Comparison of ENCODE assay signal across 30 mouse cellular contexts in genomic region chr10:42518363-42518762, GRCm38 (mm10). TPM values are rescaled to one million over a fixed set of nuclear protein-coding genes. Genes with fewer than 3 reads are reported as not detected.
DNase-seq lines count a peak whose midpoint lies in the region; ATAC-seq and TF ChIP-seq lines count a peak whose summit lies in the region.
"Had no signal": no experiment of that assay in that cellular context is flagged by ENCODE, and none has a peak within 500 bp of the region (broad histone marks: within the 10 kb centered on the region; RNA-seq: fewer than 3 reads in every experiment).

No protein-coding gene starts in this region.

- peaks cover 13 to 46% of the 10 kb centered on the region in 2 experiments for H3K36me3 ChIP-seq in MEL (ENCODE audit: control insufficient read depth in 1 of 2, insufficient read depth in 2 of 2, low read length in 2 of 2)
- peaks cover 75% of the 10 kb centered on the region for H3K36me3 ChIP-seq in erythroblast, embryonic 14.5 days (ENCODE audit: control insufficient read depth)
- peaks cover 5% of the 10 kb centered on the region for H3K36me3 ChIP-seq in liver, embryonic 14.5 days (replicated peaks; ENCODE audit: control insufficient read depth, insufficient read depth, low read depth)
- H3K36me3 ChIP-seq: embryonic facial prominence, embryonic 12.5 days; hindbrain, embryonic 12.5 days; limb, embryonic 12.5 days; midbrain, embryonic 10.5 days; neural tube, embryonic 13.5 days had no signal

- peak; percentile 35 to 52; a peak in 2 of 4 replicates for TF ChIP-seq EP300 in MEL (IDR thresholded peaks at IDR 0.05; ENCODE audit: low read depth in 1 of 2, low read length in 2 of 2)
- TF ChIP-seq EP300 in liver, embryonic 14.5 days (IDR thresholded peaks at IDR 0.05; ENCODE audit: low read depth): peak; percentile 80

- no peak overlapping the region for H3K9ac ChIP-seq in MEL (ENCODE audit: control insufficient read depth, low read depth, low read length, poor library complexity, severe bottlenecking)
- H3K9ac ChIP-seq in liver, embryonic 14.5 days (replicated peaks): peak overlapping the region; percentile 52
- H3K9ac ChIP-seq: embryonic facial prominence, embryonic 12.5 days; heart, embryonic 13.5 days; hindbrain, embryonic 12.5 days; limb, embryonic 12.5 days; neural tube, embryonic 13.5 days had no signal

- TF ChIP-seq CTCF in MEL (IDR thresholded peaks at IDR 0.05 in 2 of 3, conservative IDR thresholded peaks at IDR 0.05 in 1 of 3; ENCODE audit: control insufficient read depth in 1 of 3, insufficient read depth in 1 of 3, low read depth in 2 of 3, low read length in 3 of 3, poor library complexity in 1 of 3, severe bottlenecking in 1 of 3): no peak
- no peak for TF ChIP-seq CTCF in liver, embryonic 14.5 days (IDR thresholded peaks at IDR 0.05; ENCODE audit: low read depth)

- WGBS in liver, embryonic 14.5 days (ENCODE audit: insufficient replicate concordance): 14% methylated on average over 8 of the region's 8 CpGs

- peak overlapping the region; percentile 48 for H3K4me2 ChIP-seq in liver, embryonic 14.5 days (ENCODE audit: low read depth)
- H3K4me2 ChIP-seq: embryonic facial prominence, embryonic 12.5 days; heart, embryonic 13.5 days; hindbrain, embryonic 12.5 days; limb, embryonic 12.5 days; neural tube, embryonic 13.5 days had no signal

- no peak for TF ChIP-seq RAD21 in MEL (IDR thresholded peaks at IDR 0.05; ENCODE audit: low read depth, low read length)

- no peak overlapping the region for H3K4me3 ChIP-seq in MEL (ENCODE audit: control insufficient read depth in 1 of 2, insufficient read depth in 1 of 2, low read depth in 2 of 2, low read length in 2 of 2)
- H3K4me3 ChIP-seq in erythroblast, embryonic 14.5 days (replicated peaks): peak overlapping the region; percentile 12
- no peak overlapping the region for H3K4me3 ChIP-seq in liver, embryonic 14.5 days (ENCODE audit: insufficient read depth in 1 of 2, low read depth in 2 of 2, low read length in 2 of 2)
- H3K4me3 ChIP-seq: embryonic facial prominence, embryonic 12.5 days; heart, adult 2 months; heart, embryonic 13.5 days; hindbrain, embryonic 12.5 days; layer of hippocampus, adult 2 months; limb, embryonic 12.5 days; midbrain, embryonic 10.5 days; myocyte; neural tube, embryonic 13.5 days had no signal

- TF ChIP-seq POLR2A in MEL (IDR thresholded peaks at IDR 0.05; ENCODE audit: control insufficient read depth in 1 of 2, insufficient read depth in 1 of 2, low read depth in 1 of 2, low read length in 2 of 2, poor library complexity in 1 of 2): no peak

- DNase-seq in MEL (ENCODE audit: low read depth, low spot score) (no peak), adipocyte (ENCODE audit: low spot score) (no peak)
- DNase-seq in liver, embryonic 14.5 days (ENCODE audit: low read depth in 3 of 3, low spot score in 3 of 3): no peak
- DNase-seq in thymus, postnatal 14 days: peak; percentile 51
- no peak for DNase-seq in frontal cortex, postnatal 36 days (ENCODE audit: low spot score in 2 of 2)
- no peak for DNase-seq in lung, postnatal 25 days (ENCODE audit: low spot score)
- DNase-seq: adrenal gland, postnatal 36 days; B cell, adult 2 months; cerebellum, adult 9-11 months; gastrocnemius, postnatal 25 days; heart, adult 2 months; heart, postnatal 14 days; kidney, postnatal 25 days; lung, adult 2 months; lung, postnatal 4 days; right cerebral cortex, adult 18-20 months; right cerebral cortex, postnatal 4 days had no signal

- no peaks in the 10 kb centered on the region for H3K9me3 ChIP-seq in MEL (replicated peaks; ENCODE audit: insufficient read depth, low read length)
- no peaks in the 10 kb centered on the region for H3K9me3 ChIP-seq in erythroblast, embryonic 14.5 days (ENCODE audit: control insufficient read depth, low read length)
- H3K9me3 ChIP-seq in liver, embryonic 14.5 days (ENCODE audit: control insufficient read depth, low read length): no peaks in the 10 kb centered on the region
- H3K9me3 ChIP-seq: embryonic facial prominence, embryonic 12.5 days; heart, embryonic 13.5 days; hindbrain, embryonic 12.5 days; limb, embryonic 12.5 days; midbrain, embryonic 10.5 days; neural tube, embryonic 13.5 days had no signal

- no peaks in the 10 kb centered on the region for H3K27me3 ChIP-seq in MEL (ENCODE audit: control insufficient read depth in 1 of 2, insufficient read depth in 2 of 2, low read length in 2 of 2)
- H3K27me3 ChIP-seq in erythroblast, embryonic 14.5 days (ENCODE audit: control insufficient read depth): no peaks in the 10 kb centered on the region
- H3K27me3 ChIP-seq in liver, embryonic 14.5 days (ENCODE audit: control insufficient read depth, insufficient read depth, low read length): no peaks in the 10 kb centered on the region
- H3K27me3 ChIP-seq: CH12.LX; embryonic facial prominence, embryonic 12.5 days; heart, embryonic 13.5 days; hindbrain, embryonic 12.5 days; limb, embryonic 12.5 days; neural tube, embryonic 13.5 days had no signal

- ATAC-seq in liver, embryonic 14.5 days (ENCODE audit: insufficient read depth): peak; percentile 78
- ATAC-seq: forebrain, embryonic 14.5 days; intestine, postnatal 0 days; midbrain, embryonic 16.5 days had no signal

- peaks cover 14 to 26% of the 10 kb centered on the region in 2 experiments for H3K4me1 ChIP-seq in MEL (ENCODE audit: control insufficient read depth in 1 of 2, insufficient read depth in 2 of 2, low read length in 2 of 2)
- peaks cover 92% of the 10 kb centered on the region for H3K4me1 ChIP-seq in erythroblast, embryonic 14.5 days (ENCODE audit: control insufficient read depth)
- H3K4me1 ChIP-seq in liver, embryonic 14.5 days (replicated peaks; ENCODE audit: control insufficient read depth in 2 of 2, insufficient read depth in 2 of 2, low read length in 1 of 2): peaks cover 56% of the 10 kb centered on the region in 2 experiments
- H3K4me1 ChIP-seq: hindbrain, embryonic 12.5 days had no signal

- H3K27ac ChIP-seq in MEL (ENCODE audit: control insufficient read depth, low read depth, low read length): no peak overlapping the region
- peak overlapping the region; percentile 56 for H3K27ac ChIP-seq in liver, embryonic 14.5 days
- H3K27ac ChIP-seq: embryonic facial prominence, embryonic 12.5 days; heart, adult 2 months; heart, embryonic 13.5 days; hindbrain, embryonic 12.5 days; layer of hippocampus, adult 2 months; limb, embryonic 12.5 days; midbrain, embryonic 10.5 days; neural tube, embryonic 13.5 days had no signal

- peaks cover 48% of the 10 kb centered on the region for H3K79me2 ChIP-seq in MEL (ENCODE audit: control insufficient read depth, insufficient read depth, low read length, poor library complexity)

TF ChIP-seq in MEL, 35 proteins besides CTCF, POLR2A, EP300 and RAD21:
- TF ChIP-seq SIN3A (IDR thresholded peaks at IDR 0.05; ENCODE audit: low read length) (no peak), GATA1 (IDR thresholded peaks at IDR 0.05; ENCODE audit: low read depth, low read length) (0 out of 2 replicates have a peak, but pooled peaks have one; percentile 18), TCF12 (IDR thresholded peaks at IDR 0.05; ENCODE audit: low read depth, low read length) (peak; percentile 47), TAL1 (IDR thresholded peaks at IDR 0.05; ENCODE audit: low read length) (peak; percentile 18; the same call in 1 of the 2 replicates), MYC (IDR thresholded peaks at IDR 0.05; ENCODE audit: low read depth, low read length) (no peak), USF1 (IDR thresholded peaks at IDR 0.05; ENCODE audit: low read depth, low read length) (peak; percentile 68), POLR2AphosphoS2 (IDR thresholded peaks at IDR 0.05; ENCODE audit: low read length) (no peak), ZNF384 (IDR thresholded peaks at IDR 0.05; ENCODE audit: low read depth, low read length) (no peak), HCFC1 (IDR thresholded peaks at IDR 0.05; ENCODE audit: low read depth, low read length) (no peak), ETS1 (IDR thresholded peaks at IDR 0.05; ENCODE audit: low read depth, low read length) (peak; percentile 39; the same call in 1 of the 2 replicates)

RNA-seq across cellular contexts. Expression of gene Snx3, which starts 16.5 kb away (rescaled TPM):
- total RNA-seq in MEL (2012; rRNA removed): 107 TPM in 2 replicates
- polyA plus RNA-seq in MEL (2012; ENCODE audit: insufficient read depth in 1 of 2, insufficient read length in 2 of 2, low read depth in 1 of 2, low replicate concordance in 2 of 2, missing spikeins in 1 of 2): 100 to 1,000 TPM in 1 of 2 experiments, not detected in 1; 320 TPM
- polyA plus RNA-seq in erythroblast, embryonic 14.5 days (2012): 66.4 and 71.6 TPM in 2 replicates
- 183 and 186 TPM in 2 replicates for polyA plus RNA-seq in liver, embryonic 14.5 days (2012; rRNA removed)
- 208 and 230 TPM in 2 replicates for polyA plus RNA-seq in liver, embryonic 14.5 days (2014; fragmentation: Nextera tagmentation; extraction: Ambion mirVana)

RNA-seq across cellular contexts. Expression of gene Afg1l, which starts 40.0 kb away (rescaled TPM):
- total RNA-seq in MEL (2012; rRNA removed): 2.8 and 3.4 TPM in 2 replicates
- 1 to 10 TPM in 1 of 2 experiments, not detected in 1; 3.7 TPM for polyA plus RNA-seq in MEL (2012; ENCODE audit: insufficient read depth in 1 of 2, insufficient read length in 2 of 2, low read depth in 1 of 2, low replicate concordance in 2 of 2, missing spikeins in 1 of 2)
- 0.21 and 0.34 TPM in 2 replicates for polyA plus RNA-seq in erythroblast, embryonic 14.5 days (2012)
- 1.2 and 1.8 TPM in 2 replicates for polyA plus RNA-seq in liver, embryonic 14.5 days (2012; rRNA removed)
- polyA plus RNA-seq in liver, embryonic 14.5 days (2014; fragmentation: Nextera tagmentation; extraction: Ambion mirVana): 2.2 and 3.0 TPM in 2 replicates
